Mouse (Mus musculus): ENCODE measurements around the gene Srgap2.

Srgap2 gene

GRCm38 (mm10) chr1:131417821-131418660 lies 109.1 kb downstream of the Srgap2 start:
- DNase-seq (ENCODE audit: low read depth, low spot score), result no peak

GRCm38 (mm10) chr1:131417059-131417750 lies 109.9 kb downstream of the Srgap2 start:
- no peak for DNase-seq (ENCODE audit: low read depth, low spot score)

- no peak for DNase-seq (ENCODE audit: low read depth, low spot score)
Measured at GRCm38 (mm10) chr1:131403567-131403966, 123.6 kb downstream of the Srgap2 start.

- DNase-seq (ENCODE audit: low read depth, low spot score), result no peak
Measured at GRCm38 (mm10) chr1:131400844-131401243, 126.3 kb downstream of the Srgap2 start.

GRCm38 (mm10) chr1:131398181-131398580 lies 129.0 kb downstream of the Srgap2 start:
- DNase-seq (ENCODE audit: low read depth, low spot score), result no peak

GRCm38 (mm10) chr1:131384406-131384805 lies 142.7 kb downstream of the Srgap2 start:
- no peak for DNase-seq (ENCODE audit: low read depth, low spot score)

- no peak for DNase-seq (ENCODE audit: low read depth, low spot score)
Measured at GRCm38 (mm10) chr1:131382184-131382583, 145.0 kb downstream of the Srgap2 start.

GRCm38 (mm10) chr1:131380254-131380653 lies 146.9 kb downstream of the Srgap2 start:
- no peak for DNase-seq (ENCODE audit: low read depth, low spot score)

- no peak for DNase-seq (ENCODE audit: low read depth, low spot score)
Measured at GRCm38 (mm10) chr1:131378914-131379474, 148.2 kb downstream of the Srgap2 start.

GRCm38 (mm10) chr1:131378081-131378913 lies 148.9 kb downstream of the Srgap2 start:
- DNase-seq (ENCODE audit: low read depth, low spot score), result no peak

GRCm38 (mm10) chr1:131365832-131366231 lies 161.3 kb downstream of the Srgap2 start:
- no peak for DNase-seq (ENCODE audit: low read depth, low spot score)

- DNase-seq (ENCODE audit: low read depth, low spot score), result no peak
Measured at GRCm38 (mm10) chr1:131364432-131364831, 162.7 kb downstream of the Srgap2 start.

- no peak for DNase-seq (ENCODE audit: low read depth, low spot score)
Measured at GRCm38 (mm10) chr1:131363887-131364286, 163.3 kb downstream of the Srgap2 start.

GRCm38 (mm10) chr1:131362089-131362488 lies 165.1 kb downstream of the Srgap2 start:
- no peak for DNase-seq (ENCODE audit: low read depth, low spot score)

- DNase-seq (ENCODE audit: low read depth, low spot score), result no peak
Measured at GRCm38 (mm10) chr1:131360800-131361199, 166.4 kb downstream of the Srgap2 start.

GRCm38 (mm10) chr1:131359609-131360008 lies 167.5 kb downstream of the Srgap2 start:
- DNase-seq (ENCODE audit: low read depth, low spot score), result no peak

GRCm38 (mm10) chr1:131357213-131357612 lies 169.9 kb downstream of the Srgap2 start:
- DNase-seq (ENCODE audit: low read depth, low spot score), result no peak

- no peak for DNase-seq (ENCODE audit: low read depth, low spot score)
Measured at GRCm38 (mm10) chr1:131351436-131351835, 175.7 kb downstream of the Srgap2 start.

GRCm38 (mm10) chr1:131349993-131350510 lies 177.1 kb downstream of the Srgap2 start:
- no peak for DNase-seq (ENCODE audit: low read depth, low spot score)

GRCm38 (mm10) chr1:131347708-131348107 lies 179.4 kb downstream of the Srgap2 start:
- no peak for DNase-seq (ENCODE audit: low read depth, low spot score)

- DNase-seq (ENCODE audit: low read depth, low spot score), result no peak
Measured at GRCm38 (mm10) chr1:131346916-131347555, 180.1 kb downstream of the Srgap2 start.
